Mouse (Mus musculus): ENCODE measurements around the gene Ptgdr2.

- TF ChIP-seq CTCF (IDR thresholded peaks at IDR 0.05; ENCODE audit: control insufficient read depth, insufficient read depth, insufficient replicate concordance, low read depth, low read length): peak; percentile 48; the same call in 1 of the 2 replicates
- TF ChIP-seq POLR2A (IDR thresholded peaks at IDR 0.05; ENCODE audit: control insufficient read depth, low read depth, low read length): no peak
Observed at GRCm38 (mm10) chr19:10979184-10980168, 42.5 kb downstream of the Ptgdr2 start.
